Mouse (Mus musculus) liver, embryonic 14.5 days (tissue): Measurements from ENCODE around the gene Tmem181a. TPM values are rescaled to one million over a fixed set of nuclear protein-coding genes. Genes with fewer than 3 reads are reported as not detected.
"Not testable (repeated sequence)": the region's sequence is repeated elsewhere in the genome, so short reads cannot be mapped to it uniquely, and the experiment has no call there.

Experiments used
- ATAC-seq: fragments of 200-750 bp; cut with Nextera tagmentation; 2 replicates; pipeline ENCODE4 v1.8.0; 2017; ENCODE audit warnings: moderate number of reproducible peaks, mild to moderate bottlenecking, moderate library complexity; ENCODE audit not compliant: insufficient read depth
- DNase-seq, 3 experiments: peaks; one replicate each; pipeline ENCODE4 v3.0.0-alpha.2; 2012 to 2013; ENCODE audit warnings: low read depth in 3 of 3, low spot score in 3 of 3
- H3K27ac ChIP-seq: fragments of 300-500 bp; sonication (generic); 2 replicates; pipeline ENCODE4 v1.5.1; 2014; ENCODE audit warnings: moderate library complexity, mild to moderate bottlenecking, control low read depth, inconsistent platforms
- H3K27me3 ChIP-seq: fragments of 300-500 bp; sonication (generic); 2 replicates; pipeline ENCODE4 v1.6.1; 2014; ENCODE audit warnings: mild to moderate bottlenecking, low read length, moderate library complexity; ENCODE audit not compliant: control insufficient read depth, insufficient read depth
- H3K36me3 ChIP-seq: fragments of 300-500 bp; sonication (generic); replicated peaks from 2 replicates; pipeline ENCODE4 v1.6.1; 2014; ENCODE audit warnings: low read depth; ENCODE audit not compliant: control insufficient read depth, insufficient read depth
- H3K4me1 ChIP-seq, 2 experiments: fragments of 200-500 bp in 1 of 2; fragments of 300-500 bp in 1 of 2; sonication (generic) in 1 of 2; replicated peaks; 2 replicates each; pipeline ENCODE4 v1.6.1; 2012 to 2014; ENCODE audit warnings: antibody characterized with exemption in 1 of 2, inconsistent platforms in 1 of 2, low read length in 1 of 2; ENCODE audit not compliant: control insufficient read depth in 2 of 2, insufficient read depth in 2 of 2
- H3K4me2 ChIP-seq: fragments of 300-500 bp; sonication (generic); 2 replicates; pipeline ENCODE4 v1.6.1; 2014; ENCODE audit warnings: low read depth, mild to moderate bottlenecking, control low read depth, moderate library complexity
- H3K4me3 ChIP-seq, 2 experiments: fragments of 200-500 bp in 1 of 2; fragments of 300-500 bp in 1 of 2; sonication (generic) in 1 of 2; 2 replicates each; pipeline ENCODE4 v1.5.1; 2012 to 2014; ENCODE audit warnings: low read depth in 2 of 2, low read length in 2 of 2, mild to moderate bottlenecking in 2 of 2, control low read depth in 1 of 2, inconsistent platforms in 1 of 2, moderate library complexity in 1 of 2; ENCODE audit not compliant: insufficient read depth in 1 of 2
- H3K9ac ChIP-seq: fragments of 300-500 bp; sonication (generic); replicated peaks from 2 replicates; pipeline ENCODE4 v1.6.1; 2014; ENCODE audit warnings: mild to moderate bottlenecking, control low read depth, moderate library complexity
- H3K9me3 ChIP-seq: fragments of 300-500 bp; sonication (generic); 2 replicates; pipeline ENCODE4 v1.6.1; 2016; ENCODE audit warnings: low read length, mixed read lengths; ENCODE audit not compliant: control insufficient read depth
- WGBS: fragments of 180-500 bp; shearing (Covaris S2); extraction: QIAGEN DNeasy Blood & Tissue Kit; methylation state at CpG from one replicate; pipeline ENCODE4 v1.1.7; 2014; ENCODE audit not compliant: insufficient replicate concordance; 5-methylcytosine and 5-hydroxymethylcytosine counted together
- polyA plus RNA-seq, 2 experiments: library from polyadenylated mRNA; depleted of rRNA in 1 of 2; stranded (reverse) in 1 of 2; unstranded in 1 of 2; fragments of >200 nt; fragmentation: Nextera tagmentation in 1 of 2; extraction: Ambion mirVana in 1 of 2; gene quantifications; 2 replicates each; pipeline versions ENCODE4 v1.2.1 to v1.2.3; 2012 to 2014

The Tmem181a gene
- polyA plus RNA-seq, 2 experiments = 2.3 to 2.5 TPM

DNA sequence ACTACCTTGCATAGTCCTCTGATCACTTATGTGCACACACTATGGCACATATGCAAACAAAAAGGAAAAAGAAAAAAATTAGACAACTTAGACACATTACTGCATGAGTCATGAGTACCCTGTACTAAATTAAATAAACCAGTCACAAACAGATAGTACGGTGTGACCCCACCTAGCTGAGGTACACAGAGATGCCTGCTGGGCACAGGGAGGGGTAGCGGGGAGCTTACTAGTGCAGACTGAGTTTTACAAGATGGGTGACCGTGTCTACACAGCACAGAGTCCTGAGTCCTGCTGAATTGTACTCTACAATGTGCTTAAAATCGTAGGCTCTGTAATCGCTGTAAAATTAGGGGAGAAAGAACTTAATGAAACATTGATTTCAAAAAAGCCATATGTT, 29.5 kb downstream of the Tmem181a start:
- H3K9me3 ChIP-seq, DNase-seq, H3K4me1 ChIP-seq, H3K9ac ChIP-seq, H3K4me3 ChIP-seq, H3K36me3 ChIP-seq, H3K4me2 ChIP-seq, H3K27ac ChIP-seq, ATAC-seq, H3K27me3 ChIP-seq: not testable (repeated sequence)
- 73% methylated on average over 5 of the region's 5 CpGs for WGBS

DNA sequence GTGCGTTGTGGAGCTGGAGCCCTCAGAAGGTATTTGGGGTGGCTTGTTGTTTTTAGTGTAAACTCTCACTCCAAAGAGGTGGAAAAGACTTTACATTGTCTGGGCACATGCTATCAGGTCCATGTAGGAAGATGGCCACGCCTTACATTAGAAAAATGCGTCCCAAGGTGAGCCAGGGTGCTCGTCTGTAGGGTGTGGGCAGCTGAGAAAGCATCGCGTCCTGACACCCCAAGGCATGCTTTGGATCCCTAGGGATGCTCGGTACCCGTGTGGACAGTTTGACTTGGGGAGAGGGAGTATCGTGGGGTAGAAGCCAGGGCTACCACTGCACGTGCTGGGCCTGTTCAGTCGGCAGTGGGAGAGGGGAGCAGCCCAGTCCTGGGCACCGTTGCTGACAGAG, 32.4 kb downstream of the Tmem181a start:
- H3K9ac ChIP-seq, H3K4me1 ChIP-seq, H3K9me3 ChIP-seq, H3K27ac ChIP-seq, H3K4me3 ChIP-seq, ATAC-seq, H3K36me3 ChIP-seq, DNase-seq, H3K27me3 ChIP-seq, H3K4me2 ChIP-seq: not testable (repeated sequence)
- 77% methylated on average over 10 of the region's 12 CpGs for WGBS

DNA sequence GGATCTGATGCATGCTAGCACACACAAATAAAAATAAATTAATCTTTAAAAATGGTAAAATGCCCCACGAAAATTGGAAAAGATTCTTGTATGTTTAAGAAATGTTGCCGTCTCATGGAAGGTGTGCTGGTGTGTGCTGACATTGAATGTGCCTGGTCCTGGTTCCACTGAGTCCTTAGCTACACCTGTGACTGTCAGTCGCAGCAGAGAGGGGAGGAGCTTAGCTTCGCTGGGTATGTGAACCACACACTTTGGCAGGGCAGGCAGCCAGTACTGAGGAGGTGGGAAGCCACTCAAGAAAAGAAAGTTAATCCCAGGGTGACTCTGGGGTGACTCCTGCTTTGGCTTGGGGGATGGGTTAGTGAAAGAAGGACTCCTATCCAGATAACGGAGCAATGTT, 37.2 kb downstream of the Tmem181a start:
- H3K27me3 ChIP-seq, H3K4me3 ChIP-seq, H3K4me1 ChIP-seq, H3K9me3 ChIP-seq, H3K4me2 ChIP-seq, H3K27ac ChIP-seq, H3K9ac ChIP-seq, H3K36me3 ChIP-seq, ATAC-seq, DNase-seq: not testable (repeated sequence)
- WGBS = no CpG with 5 or more reads among the region's 5 CpGs

DNA sequence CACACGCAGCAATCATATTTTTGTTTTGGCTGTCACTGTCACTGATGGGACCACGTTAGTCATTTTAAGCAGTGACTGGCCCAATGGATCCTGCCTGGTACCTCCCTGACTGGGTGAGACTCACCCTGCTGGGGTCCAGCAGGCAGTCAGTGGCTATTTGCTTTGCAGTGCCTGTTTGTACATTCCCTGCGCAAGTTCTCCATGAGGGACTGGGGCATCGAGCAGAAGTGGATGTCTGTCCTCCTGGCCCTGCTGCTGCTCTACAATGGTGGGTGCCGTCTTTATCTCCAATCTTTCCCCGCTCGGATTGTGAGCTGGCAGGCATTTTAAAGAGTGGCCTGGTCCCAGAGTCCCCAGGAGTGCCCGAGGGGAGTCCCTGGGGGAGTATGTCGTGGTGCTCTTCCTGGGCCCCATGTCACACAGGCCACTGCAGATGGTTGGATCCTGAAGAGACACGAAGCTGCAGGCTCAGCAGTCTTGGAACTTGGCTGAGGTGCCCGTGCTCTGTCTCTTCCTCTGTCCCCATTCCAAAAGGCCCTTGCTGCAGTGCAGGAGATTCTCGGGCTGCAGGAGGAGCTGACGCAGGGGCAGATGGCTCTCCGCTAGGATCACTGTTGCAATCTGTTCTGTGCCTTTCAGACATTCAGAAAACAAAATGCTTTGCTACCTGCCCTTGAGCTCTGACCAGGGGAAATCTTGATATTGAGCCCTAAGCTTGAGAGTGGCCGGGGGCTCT, 40.6 kb downstream of the Tmem181a start:
- WGBS = 78% methylated on average over 9 of the region's 15 CpGs
- not testable (repeated sequence) for ATAC-seq

DNA sequence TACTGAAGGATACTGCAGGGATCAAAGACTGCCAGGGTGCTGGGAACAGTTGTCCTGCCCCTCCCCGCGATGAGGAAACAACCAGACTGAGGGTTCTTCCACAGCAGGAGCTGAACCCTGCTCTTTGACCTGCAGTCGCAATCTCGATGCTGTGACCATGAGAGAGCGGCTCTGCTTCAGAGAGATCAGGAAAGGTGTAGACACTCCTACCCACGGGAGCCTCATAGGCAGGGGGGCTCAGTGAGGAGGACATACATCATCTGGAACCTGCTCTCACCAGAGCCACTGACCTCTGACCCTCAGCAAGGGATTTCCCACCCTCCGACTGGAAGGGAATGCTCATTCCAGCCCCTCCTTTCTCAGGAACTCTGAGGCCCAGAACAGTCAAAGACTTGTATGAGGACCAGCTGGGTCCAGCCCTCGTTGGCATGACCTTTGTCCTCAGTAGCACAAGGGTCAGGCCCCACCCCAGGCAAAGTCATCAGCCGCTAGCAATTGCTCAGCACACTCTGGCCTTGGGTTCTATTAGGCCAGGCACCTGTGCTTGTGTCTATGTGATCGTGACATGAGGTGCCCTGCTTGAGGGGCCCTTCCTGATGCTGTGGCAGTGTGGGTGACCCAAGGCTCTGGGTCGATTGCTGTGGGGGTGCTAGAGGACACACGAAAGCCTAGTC, 43.7 kb downstream of the Tmem181a start:
- not testable (repeated sequence) for H3K27me3 ChIP-seq, H3K4me2 ChIP-seq, H3K36me3 ChIP-seq, H3K9ac ChIP-seq, H3K4me3 ChIP-seq, H3K4me1 ChIP-seq, H3K9me3 ChIP-seq, H3K27ac ChIP-seq, DNase-seq
- whole genome bisulfite sequencing = 76% methylated on average over 5 of the region's 12 CpGs
- ATAC-seq = peak; percentile 49; the same call in 1 of the 2 replicates

More for the DNA sequence above, 40.6 kb downstream of the Tmem181a start:
- H3K27ac ChIP-seq, H3K27me3 ChIP-seq, H3K4me3 ChIP-seq, H3K4me2 ChIP-seq, H3K4me1 ChIP-seq, DNase-seq, H3K9me3 ChIP-seq, H3K9ac ChIP-seq, H3K36me3 ChIP-seq: not testable (repeated sequence)

DNA sequence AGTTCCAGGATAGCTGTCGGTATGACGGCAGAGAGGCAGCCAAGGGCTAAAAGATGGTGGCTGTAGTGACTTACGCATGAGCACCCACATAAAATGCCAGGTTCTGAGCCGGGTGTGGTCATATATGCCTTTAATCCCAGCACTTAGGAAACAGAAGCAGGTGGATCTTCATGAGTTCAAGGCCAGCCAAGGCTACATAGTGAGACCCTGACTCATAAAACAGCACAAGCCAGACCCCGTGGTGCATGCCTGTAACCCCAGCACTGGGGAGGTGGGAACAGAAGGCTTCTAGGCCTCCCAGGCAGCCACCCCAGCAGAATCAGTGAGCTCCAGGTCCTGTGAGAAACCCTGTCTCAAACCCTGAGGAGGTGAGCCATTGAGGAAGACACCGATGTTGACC, 48.2 kb downstream of the Tmem181a start:
- not testable (repeated sequence) for H3K4me1 ChIP-seq, H3K27me3 ChIP-seq, H3K9ac ChIP-seq, H3K27ac ChIP-seq, H3K4me2 ChIP-seq, DNase-seq, H3K36me3 ChIP-seq, ATAC-seq, H3K4me3 ChIP-seq, H3K9me3 ChIP-seq
- WGBS = 80% methylated on average over 5 of the region's 6 CpGs

DNA sequence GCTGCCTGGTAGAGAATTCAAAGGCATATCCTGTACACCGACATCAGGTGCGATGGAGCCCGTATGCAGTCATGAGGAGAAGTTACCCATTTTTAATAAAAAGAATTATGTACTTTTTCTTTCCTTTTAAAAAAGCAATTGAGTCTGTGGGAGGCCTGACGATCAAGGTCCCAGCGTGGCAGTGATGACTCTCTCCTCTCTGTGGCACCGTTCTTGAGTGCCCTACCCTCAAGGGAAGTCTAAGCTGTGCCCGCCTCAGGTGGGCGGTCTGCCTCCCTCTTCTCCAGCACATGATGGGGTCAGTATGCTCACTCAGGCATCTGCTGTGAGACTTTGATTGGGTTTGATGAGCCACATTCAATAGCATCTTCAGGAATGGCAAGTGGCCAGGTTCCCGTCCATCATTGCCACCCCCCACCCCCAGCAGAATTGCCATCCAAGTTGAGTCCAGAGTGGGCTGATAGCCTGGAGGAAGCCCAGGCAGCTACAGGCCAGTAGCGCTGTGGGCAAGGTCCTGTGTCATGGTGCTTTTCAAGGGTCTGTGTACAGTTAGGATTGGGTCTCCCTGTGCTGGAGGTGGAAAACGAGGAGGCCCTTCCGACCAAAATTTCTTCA, 49.1 kb downstream of the Tmem181a start:
- not testable (repeated sequence) for H3K27ac ChIP-seq, H3K4me1 ChIP-seq, H3K27me3 ChIP-seq, H3K4me3 ChIP-seq, H3K36me3 ChIP-seq, H3K9ac ChIP-seq, DNase-seq, ATAC-seq, H3K4me2 ChIP-seq, H3K9me3 ChIP-seq
- WGBS = 71% methylated on average over 10 of the region's 12 CpGs

DNA sequence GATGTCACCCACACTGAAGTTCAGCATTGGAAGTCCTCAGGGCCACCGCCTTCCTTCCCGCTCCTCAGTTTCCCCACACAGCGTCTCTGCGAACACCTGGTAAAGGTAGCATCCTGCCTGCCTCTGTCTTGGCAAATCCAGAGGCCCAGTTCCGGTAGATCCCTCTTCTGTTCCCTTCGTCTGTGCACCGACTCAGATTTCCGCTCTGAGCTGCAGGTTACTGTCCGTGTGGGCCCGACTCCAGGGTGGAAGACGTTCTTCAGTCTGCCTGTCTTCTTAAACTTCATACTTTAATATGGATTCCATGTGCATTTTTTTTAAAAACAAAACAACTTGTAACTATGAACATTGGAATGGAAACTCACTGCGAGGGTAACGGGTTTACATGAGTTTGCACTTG, 49.8 kb downstream of the Tmem181a start:
- not testable (repeated sequence) for DNase-seq, H3K4me2 ChIP-seq, H3K4me3 ChIP-seq, H3K4me1 ChIP-seq, H3K36me3 ChIP-seq, H3K27me3 ChIP-seq, H3K9me3 ChIP-seq, H3K9ac ChIP-seq, ATAC-seq, H3K27ac ChIP-seq
- 78% methylated on average over 9 of the region's 13 CpGs for WGBS
